Mouse (Mus musculus) induced T-regulatory cell, adult 2 months (primary cell): ENCODE measurements around the gene Adamts4.
"Not testable (repeated sequence)": the region's sequence is repeated elsewhere in the genome, so short reads cannot be mapped to it uniquely, and the experiment has no call there.

ENCODE experiments used
- DNase-seq: peaks from one replicate; pipeline ENCODE4 v3.0.0-alpha.2; 2012; ENCODE audit warnings: low read depth

Adamts4 gene

GRCm38 (mm10) chr1:171279012-171279705, 28.9 kb downstream of the Adamts4 start:
- no peak for DNase-seq

- no peak for DNase-seq
These were observed 29.5 kb downstream of the Adamts4 start for GRCm38 (mm10) chr1:171279721-171280120.

- DNase-seq, result no peak
These were observed 30.2 kb downstream of the Adamts4 start for GRCm38 (mm10) chr1:171280250-171280915.

GRCm38 (mm10) chr1:171280916-171281527, 30.8 kb downstream of the Adamts4 start, which contains the start of gene Ppox:
TSS of gene Ppox (minus strand) at chr1:171281186.
- peak; percentile 97 for DNase-seq

- DNase-seq, result peak; percentile 90
These were observed 31.3 kb downstream of the Adamts4 start for GRCm38 (mm10) chr1:171281528-171281923.

GRCm38 (mm10) chr1:171282086-171282805, 32.0 kb downstream of the Adamts4 start:
- no peak for DNase-seq

GRCm38 (mm10) chr1:171283188-171284160, 33.3 kb downstream of the Adamts4 start:
- no peak for DNase-seq

- no peak for DNase-seq
These were observed 34.3 kb downstream of the Adamts4 start for GRCm38 (mm10) chr1:171284491-171284890.

GRCm38 (mm10) chr1:171285096-171285892, 35.1 kb downstream of the Adamts4 start:
- no peak for DNase-seq

- DNase-seq, result no peak
These were observed 36.3 kb downstream of the Adamts4 start for GRCm38 (mm10) chr1:171286517-171286916.

- DNase-seq, result peak; percentile 94
These were observed 37.2 kb downstream of the Adamts4 start, which contains the start of gene Usp21 for GRCm38 (mm10) chr1:171287136-171288081. TSS of gene Usp21 (minus strand) at chr1:171287991.

GRCm38 (mm10) chr1:171288328-171288727, 38.1 kb downstream of the Adamts4 start:
- DNase-seq, result no peak

- DNase-seq, result no peak
These were observed 43.1 kb downstream of the Adamts4 start for GRCm38 (mm10) chr1:171293351-171293750.

- DNase-seq, result no peak
These were observed 43.7 kb downstream of the Adamts4 start for GRCm38 (mm10) chr1:171293906-171294297.

- DNase-seq, result peak; percentile 93
These were observed 44.3 kb downstream of the Adamts4 start, which contains the start of gene Ufc1 for GRCm38 (mm10) chr1:171294298-171295062. TSS of gene Ufc1 (minus strand) at chr1:171295024.

- DNase-seq, result no peak
These were observed 44.8 kb downstream of the Adamts4 start for GRCm38 (mm10) chr1:171295063-171295402.

GRCm38 (mm10) chr1:171298226-171298625, 48.0 kb downstream of the Adamts4 start:
- DNase-seq, result no peak

GRCm38 (mm10) chr1:171306157-171306556, 55.9 kb downstream of the Adamts4 start:
- not testable (repeated sequence) for DNase-seq
